Mouse (Mus musculus) liver, embryonic 18 days (tissue): ENCODE results near the gene Zranb2. TPM values are rescaled to one million over a fixed set of nuclear protein-coding genes. Genes with fewer than 3 reads are reported as not detected.

Experiments used
- polyA plus RNA-seq: library from polyadenylated mRNA; depleted of rRNA; stranded (reverse); fragments of >200 nt; gene quantifications from 2 replicates; pipeline ENCODE4 v1.2.3, GENCODE M21; 2012; rRNA removed

Zranb2 gene
- polyA plus RNA-seq = 22.1 and 22.9 TPM in 2 replicates

DNA sequence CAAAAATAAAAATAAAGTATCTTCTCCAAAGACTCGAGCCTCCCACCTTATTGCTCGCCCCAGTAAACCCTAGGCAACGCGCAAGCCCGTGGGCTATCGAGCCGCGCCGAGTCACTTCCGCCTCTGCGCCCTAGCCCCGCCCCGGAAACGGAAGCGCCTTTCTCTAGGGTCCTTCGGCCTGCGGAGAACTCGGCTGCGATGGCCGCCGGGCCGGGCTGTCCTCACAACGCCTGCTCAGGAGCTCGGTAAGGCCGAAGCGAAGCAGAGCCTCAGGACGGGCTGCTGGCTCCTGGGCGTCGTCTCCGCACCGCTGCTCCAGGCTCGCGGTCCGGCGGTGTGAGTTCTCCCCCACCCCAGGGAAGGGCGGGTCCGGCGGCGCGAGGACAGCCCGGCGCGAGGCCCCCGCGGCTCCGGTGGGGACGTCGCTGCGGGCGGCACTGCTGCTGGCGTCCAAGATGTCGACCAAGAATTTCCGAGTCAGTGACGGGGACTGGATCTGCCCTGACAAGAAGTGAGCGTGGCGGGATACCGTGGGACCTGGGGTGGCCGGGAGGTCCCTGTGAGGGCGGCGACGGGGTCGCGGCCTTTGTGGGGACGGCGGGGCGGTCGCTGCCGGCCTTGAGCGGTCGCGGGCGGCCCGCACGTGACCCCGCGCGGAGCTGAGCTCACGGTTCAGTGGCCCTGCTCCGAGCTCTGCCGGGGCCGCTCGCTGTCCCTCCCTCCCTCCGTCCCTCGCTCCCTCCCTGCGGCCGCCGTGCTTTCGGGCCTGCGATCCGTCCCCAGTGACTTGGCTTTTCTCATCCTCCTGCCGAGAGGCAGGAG lies at the start of gene Zranb2:
Gene Zranb2, plus strand, starts transcription at position 197 of the 822 bp plus-strand sequence.

DNA sequence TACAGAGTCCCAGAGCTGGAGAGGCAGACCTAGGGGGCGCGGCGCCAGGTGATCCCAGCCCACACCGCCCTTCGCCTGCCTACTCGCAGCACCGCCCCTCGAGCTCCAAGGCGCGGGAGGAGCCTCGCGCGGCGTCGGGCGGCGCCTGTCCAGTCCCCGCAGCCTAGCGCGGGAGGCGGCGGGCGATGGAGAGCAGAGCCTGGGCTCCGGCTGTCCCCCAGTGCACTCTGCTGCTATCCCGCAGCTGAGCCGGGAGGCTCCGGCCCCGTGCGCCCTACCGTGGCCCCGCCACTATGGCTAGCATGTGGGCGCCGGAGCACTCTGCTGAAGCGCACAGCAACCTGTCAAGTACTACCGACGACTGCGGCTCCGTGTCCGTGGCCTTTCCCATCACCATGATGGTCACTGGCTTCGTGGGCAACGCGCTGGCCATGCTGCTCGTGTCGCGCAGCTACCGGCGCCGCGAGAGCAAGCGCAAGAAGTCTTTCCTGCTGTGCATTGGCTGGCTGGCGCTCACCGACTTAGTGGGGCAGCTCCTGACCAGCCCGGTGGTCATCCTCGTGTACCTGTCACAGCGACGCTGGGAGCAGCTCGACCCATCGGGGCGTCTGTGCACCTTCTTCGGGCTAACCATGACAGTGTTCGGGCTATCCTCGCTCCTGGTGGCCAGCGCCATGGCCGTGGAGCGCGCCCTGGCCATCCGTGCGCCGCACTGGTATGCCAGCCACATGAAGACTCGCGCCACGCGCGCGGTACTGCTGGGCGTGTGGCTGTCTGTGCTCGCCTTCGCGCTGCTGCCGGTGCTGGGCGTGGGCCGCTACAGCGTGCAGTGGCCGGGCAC lies 33.0 kb downstream of the Zranb2 start, which contains the start of gene Ptger3:
Gene Ptger3, plus strand, starts transcription at position 168 of the 841 bp plus-strand sequence.

Other genes with a start within 250 kb of the Zranb2 start
- 1.6 and 1.7 TPM in 2 replicates for gene Ptger3, start 32.7 kb downstream of the Zranb2 start, polyA plus RNA-seq